ENCODE assay signal across 8 mouse cellular contexts in the genomic region with DNA sequence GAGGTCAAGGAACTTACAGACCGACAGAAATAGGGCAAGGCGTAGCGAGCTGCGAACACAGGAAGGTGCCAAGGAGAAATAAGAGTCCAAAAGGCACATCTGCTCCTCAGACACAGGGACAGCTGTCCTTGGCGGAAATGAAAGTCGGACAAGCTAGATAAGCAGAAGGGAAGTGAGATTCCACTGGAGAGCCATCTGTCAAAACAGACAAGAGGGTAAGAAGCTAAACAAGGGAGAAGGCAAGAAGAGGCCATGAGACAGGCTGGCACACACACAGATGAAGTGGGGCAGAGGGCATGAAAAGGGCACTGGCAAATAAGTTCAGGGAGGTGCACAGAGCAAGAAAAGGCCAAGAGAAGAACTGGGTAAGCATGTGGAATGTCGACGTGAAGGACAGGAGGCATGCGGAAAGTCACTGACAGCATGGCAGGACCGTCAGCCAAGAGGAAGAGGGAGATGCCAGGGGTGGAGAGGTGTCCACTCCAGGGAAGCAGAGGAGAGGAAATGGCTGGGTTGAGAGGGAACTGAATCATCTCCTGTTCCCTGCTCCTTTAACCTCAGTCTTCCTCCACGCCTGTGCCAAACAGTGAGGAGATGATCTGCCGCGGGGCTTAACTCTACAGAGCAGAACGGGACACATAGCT.
DNase-seq lines count a peak whose midpoint lies in the region; ATAC-seq and TF ChIP-seq lines count a peak whose summit lies in the region.

No protein-coding gene starts in this region.

- TF ChIP-seq POLR2A in CH12.LX (IDR thresholded peaks at IDR 0.05; ENCODE audit: low read depth, low read length): no peak

- peak; percentile 85 for ATAC-seq in kidney, embryonic 16.5 days (ENCODE audit: low FRiP score, low TSS enrichment)
- ATAC-seq in megakaryocyte, adult 5-6 weeks (ENCODE audit: poor library complexity, severe bottlenecking): peak; percentile 88

- no peak overlapping the region; the same call in 1 of the 2 replicates for H3K9ac ChIP-seq in CH12.LX (ENCODE audit: insufficient read depth, low read depth)
- H3K9ac ChIP-seq in kidney, embryonic 16.5 days (replicated peaks; ENCODE audit: low read length): no peak overlapping the region

- H3K4me1 ChIP-seq in CH12.LX (ENCODE audit: control insufficient read depth in 1 of 2, insufficient read depth in 2 of 2): peaks cover 40 to 57% of the 10 kb centered on the region in 2 experiments
- 0 out of 2 replicates have a peak, but pooled peaks cover 5% of the 10 kb centered on the region for H3K4me1 ChIP-seq in kidney, embryonic 16.5 days (ENCODE audit: insufficient read depth, low read length)

- H3K27me3 ChIP-seq in CH12.LX (replicated peaks): no peaks in the 10 kb centered on the region
- no peaks in the 10 kb centered on the region for H3K27me3 ChIP-seq in kidney, embryonic 16.5 days (ENCODE audit: insufficient read depth, low read length)

- no peaks in the 10 kb centered on the region for H3K9me3 ChIP-seq in CH12.LX (replicated peaks; ENCODE audit: low read length)
- H3K9me3 ChIP-seq in kidney, embryonic 16.5 days (ENCODE audit: low read length): no peaks in the 10 kb centered on the region

- no peak overlapping the region for H3K27ac ChIP-seq in CH12.LX (ENCODE audit: insufficient read depth, low read depth)
- peak overlapping the region; percentile 57; the same call in 1 of the 2 replicates for H3K27ac ChIP-seq in kidney, embryonic 16.5 days (ENCODE audit: low read length)

- no peak for TF ChIP-seq CTCF in CH12.LX (conservative IDR thresholded peaks at IDR 0.05 in 1 of 2, IDR thresholded peaks at IDR 0.05 in 1 of 2; ENCODE audit: low read depth in 2 of 2, low read length in 2 of 2)

- TF ChIP-seq RAD21 in CH12.LX (IDR thresholded peaks at IDR 0.05; ENCODE audit: low read depth, low read length): no peak

- H3K4me2 ChIP-seq in CH12.LX (ENCODE audit: insufficient read depth, low read depth, poor library complexity, severe bottlenecking): peak overlapping the region; percentile 34
- no peak overlapping the region for H3K4me2 ChIP-seq in kidney, embryonic 16.5 days (replicated peaks; ENCODE audit: low read depth, low read length)

- no peaks in the 10 kb centered on the region for H3K79me2 ChIP-seq in CH12.LX (replicated peaks; ENCODE audit: control insufficient read depth, extremely low read depth, insufficient read depth, poor library complexity, severe bottlenecking)

- WGBS in kidney, embryonic 16.5 days: 56% methylated on average over 14 of the region's 14 CpGs

- H3K4me3 ChIP-seq in CH12.LX (replicated peaks in 1 of 3; ENCODE audit: low read depth in 2 of 3, low read length in 2 of 3, poor library complexity in 1 of 3): no peak overlapping the region
- no peak overlapping the region for H3K4me3 ChIP-seq in kidney, embryonic 16.5 days (ENCODE audit: low read length)

- in situ Hi-C loops in CH12.LX (cut with MboI; ENCODE audit: low pct_ligation_motif_present, low pct_unique_long_range_greater_than_20kb, low sequenced_read_pairs): no loop called here

- H3K36me3 ChIP-seq in CH12.LX (replicated peaks in 1 of 2; ENCODE audit: control insufficient read depth in 1 of 2, insufficient read depth in 1 of 2, low read length in 1 of 2): no peaks in the 10 kb centered on the region
- no peaks in the 10 kb centered on the region for H3K36me3 ChIP-seq in kidney, embryonic 16.5 days (ENCODE audit: insufficient read depth, low read length)

- dilution Hi-C loops in CH12.LX (cut with MboI; ENCODE audit: extremely low pct_ligation_motif_present, extremely low pct_unique_long_range_greater_than_20kb, low sequenced_read_pairs): no loop called here

- peak; percentile 6 for DNase-seq in cerebellum, adult 11-12 months
- DNase-seq in cerebellum, postnatal 36 days: no peak
- DNase-seq in CH12.LX (ENCODE audit: extremely low read depth): peak; percentile 54
- peak; percentile 51 to 71 for DNase-seq in heart, adult 18-20 months
- no peak for DNase-seq in right cerebral cortex, postnatal 25 days
- DNase-seq in c-Kit-positive CD71-positive TER-119-positive erythroid progenitor cells, embryonic 14.5 days (ENCODE audit: low spot score): no peak

- TF ChIP-seq EP300 in CH12.LX (IDR thresholded peaks at IDR 0.05; ENCODE audit: low read length): peak; percentile 90

TF ChIP-seq in CH12.LX, 34 proteins besides CTCF, POLR2A, EP300 and RAD21:
- TF ChIP-seq JUND (conservative IDR thresholded peaks at IDR 0.05; ENCODE audit: low read depth, low read length) (no peak), PAX5 (IDR thresholded peaks at IDR 0.05; ENCODE audit: low read length) (no peak), POLR2AphosphoS2 (IDR thresholded peaks at IDR 0.05; ENCODE audit: low read depth, low read length) (no peak), TCF12 (IDR thresholded peaks at IDR 0.05; ENCODE audit: low read depth, low read length) (peak; percentile 95), IRF4 (IDR thresholded peaks at IDR 0.05; ENCODE audit: low read depth, low read length) (peak; percentile 81), ZKSCAN1 (IDR thresholded peaks at IDR 0.05; ENCODE audit: borderline replicate concordance, low read depth, low read length) (no peak), MEF2A (IDR thresholded peaks at IDR 0.05; ENCODE audit: borderline replicate concordance, low read depth, low read length) (0 out of 2 replicates have a peak, but pooled peaks have one; percentile 19)

Comparison
In these comparisons a context has a peak if more than half of its experiments do, and no peak if none do; other contexts are left out.
1. DNase-seq: peak in cerebellum, adult 11-12 months (single experiment), CH12.LX (single experiment) and heart, adult 18-20 months (2 of 2); none in cerebellum, postnatal 36 days (0 of 2), right cerebral cortex, postnatal 25 days (single experiment) and c-Kit-positive CD71-positive TER-119-positive erythroid progenitor cells, embryonic 14.5 days (single experiment).